Mouse (Mus musculus) forebrain, postnatal 0 days (tissue): Measurements from ENCODE around the gene Kcnk2. TPM values are rescaled to one million over a fixed set of nuclear protein-coding genes. Genes with fewer than 3 reads are reported as not detected.
A peak's percentile ranks its signal among the peaks of the same experiment; 100 is the strongest.

Source experiments
- ATAC-seq: fragments of 200-750 bp; cut with Nextera tagmentation; 2 replicates; pipeline ENCODE4 v1.8.0; 2017; ENCODE audit warnings: mild to moderate bottlenecking, moderate library complexity
- DNase-seq: peaks from one replicate; pipeline ENCODE4 v3.0.0-alpha.2; 2015
- H3K27ac ChIP-seq: fragments of 300-500 bp; sonication (generic); 2 replicates; pipeline ENCODE4 v1.5.1; 2014; ENCODE audit warnings: low read depth, mild to moderate bottlenecking, antibody characterized with exemption, low read length, moderate library complexity, mixed read lengths
- H3K27me3 ChIP-seq: fragments of 300-500 bp; sonication (generic); 2 replicates; pipeline ENCODE4 v1.6.1; 2014; ENCODE audit warnings: mild to moderate bottlenecking, low read length, mixed read lengths; ENCODE audit not compliant: insufficient read depth
- H3K36me3 ChIP-seq: fragments of 300-500 bp; sonication (generic); 2 replicates; pipeline ENCODE4 v1.6.1; 2014; ENCODE audit warnings: mild to moderate bottlenecking, moderate library complexity; ENCODE audit not compliant: insufficient read depth
- H3K4me1 ChIP-seq: fragments of 300-500 bp; sonication (generic); 2 replicates; pipeline ENCODE4 v1.6.1; 2014; ENCODE audit warnings: antibody characterized with exemption; ENCODE audit not compliant: insufficient read depth
- H3K4me2 ChIP-seq: fragments of 300-500 bp; sonication (generic); 2 replicates; pipeline ENCODE4 v1.6.1; 2014; ENCODE audit warnings: low read depth, mild to moderate bottlenecking, moderate library complexity
- H3K4me3 ChIP-seq: fragments of 300-500 bp; sonication (generic); 2 replicates; pipeline ENCODE4 v1.5.1; 2014; ENCODE audit warnings: low read depth, low read length, mixed read lengths
- H3K9ac ChIP-seq: fragments of 300-500 bp; sonication (generic); 2 replicates; pipeline ENCODE4 v1.6.1; 2014; ENCODE audit warnings: mild to moderate bottlenecking
- H3K9me3 ChIP-seq: fragments of 300-500 bp; sonication (generic); 2 replicates; pipeline ENCODE4 v1.6.1; 2016; ENCODE audit warnings: low read length
- CTCF ChIP-seq: sonication (generic); IDR thresholded peaks from 2 replicates; pipeline ENCODE4 v1.5.1; 2016; ENCODE audit warnings: antibody characterized with exemption, control low read depth, low read depth
- WGBS: fragments of 180-500 bp; shearing (Covaris S2); extraction: QIAGEN DNeasy Blood & Tissue Kit; methylation state at CpG from one replicate; pipeline ENCODE4 v1.1.7; 2014; 5-methylcytosine and 5-hydroxymethylcytosine counted together
- polyA plus RNA-seq: library from polyadenylated mRNA; unstranded; fragments of >200 nt; fragmentation: Nextera tagmentation; extraction: Ambion mirVana; gene quantifications from 2 replicates; pipeline ENCODE4 v1.2.1, GENCODE M21; 2015
- total RNA-seq: library from RNA; depleted of rRNA; stranded (reverse); fragments of >200 nt; gene quantifications from 2 replicates; pipeline ENCODE4 v1.2.3, GENCODE M21; 2014

The Kcnk2 gene
- total and polyA plus RNA-seq, 2 experiments from 2014 or later: 20.9 to 22.0 TPM

GRCm38 (mm10) chr1:189426252-189426651, 24.2 kb upstream of the Kcnk2 start:
- Histone ChIP-seq H3K27ac (no peak overlapping the region), H3K4me1 (no peaks in the 10 kb centered on the region), H3K27me3 (no peaks in the 10 kb centered on the region), H3K9me3 (no peaks in the 10 kb centered on the region), H3K36me3 (no peaks in the 10 kb centered on the region), H3K9ac (no peak overlapping the region), H3K4me3 (no peak overlapping the region), H3K4me2 (no peak overlapping the region)
- peak; percentile 74 for DNase-seq
- 56% methylated on average over 11 of the region's 11 CpGs for WGBS
- no peak for TF ChIP-seq CTCF
- peak; percentile 51 for ATAC-seq

DNA sequence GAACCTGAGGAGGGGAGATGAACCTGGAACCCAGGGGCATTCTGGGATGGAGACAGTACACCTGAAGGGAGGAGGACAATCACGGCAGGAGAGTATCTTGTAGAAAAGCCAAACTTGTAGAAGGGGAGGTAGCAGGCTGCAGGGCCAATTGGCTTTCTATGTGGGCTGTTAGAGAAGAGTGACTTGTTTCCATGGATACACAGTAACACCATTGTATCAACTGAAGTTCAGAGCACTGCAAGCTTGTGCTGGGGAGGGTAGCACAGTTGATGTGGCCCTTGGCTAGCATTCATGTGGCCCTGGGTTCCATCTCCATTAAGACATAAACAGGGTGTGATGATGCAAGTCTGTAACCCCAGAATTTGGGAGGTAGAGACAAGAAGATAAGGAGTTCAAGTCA, 17.8 kb upstream of the Kcnk2 start:
- Histone ChIP-seq H3K9me3 (no peaks in the 10 kb centered on the region), H3K9ac (no peak overlapping the region), H3K27ac (no peak overlapping the region), H3K36me3 (no peaks in the 10 kb centered on the region), H3K4me1 (no peaks in the 10 kb centered on the region), H3K27me3 (no peaks in the 10 kb centered on the region), H3K4me3 (no peak overlapping the region), H3K4me2 (no peak overlapping the region)
- 33% methylated on average over 1 of the region's 1 CpGs for WGBS
- DNase-seq: no peak
- ATAC-seq: peak; percentile 54; the same call in 1 of the 2 replicates
- no peak for TF ChIP-seq CTCF

- ATAC-seq: no peak
- H3K27ac ChIP-seq: no peak overlapping the region
- WGBS: 91% methylated on average over 6 of the region's 6 CpGs
Observed at GRCm38 (mm10) chr1:189409906-189410305, 7.8 kb upstream of the Kcnk2 start.

GRCm38 (mm10) chr1:189405221-189405620, 3.1 kb upstream of the Kcnk2 start:
- Histone ChIP-seq H3K27me3 (no peaks in the 10 kb centered on the region), H3K27ac (no peak overlapping the region), H3K9ac (no peak overlapping the region), H3K36me3 (no peaks in the 10 kb centered on the region), H3K9me3 (no peaks in the 10 kb centered on the region), H3K4me2 (no peak overlapping the region), H3K4me3 (no peak overlapping the region), H3K4me1 (no peaks in the 10 kb centered on the region)
- WGBS: 65% methylated on average over 10 of the region's 10 CpGs
- no peak for TF ChIP-seq CTCF
- ATAC-seq: no peak
- no peak for DNase-seq

More at GRCm38 (mm10) chr1:189409906-189410305, 7.8 kb upstream of the Kcnk2 start:
- Histone ChIP-seq H3K36me3 (no peaks in the 10 kb centered on the region), H3K9me3 (no peaks in the 10 kb centered on the region), H3K27me3 (no peaks in the 10 kb centered on the region), H3K9ac (no peak overlapping the region), H3K4me1 (no peaks in the 10 kb centered on the region), H3K4me2 (no peak overlapping the region), H3K4me3 (no peak overlapping the region)
- no peak for DNase-seq
- TF ChIP-seq CTCF: no peak

GRCm38 (mm10) chr1:189403546-189403945, 1.5 kb upstream of the Kcnk2 start:
- no peaks in the 10 kb centered on the region for H3K27me3 ChIP-seq
- H3K27ac ChIP-seq: no peak overlapping the region
- 89% methylated on average over 6 of the region's 6 CpGs for WGBS

GRCm38 (mm10) chr1:189403139-189403538, 1.1 kb upstream of the Kcnk2 start:
- Histone ChIP-seq H3K27me3 (no peaks in the 10 kb centered on the region), H3K27ac (no peak overlapping the region), H3K4me3 (no peak overlapping the region), H3K4me2 (no peak overlapping the region), H3K9me3 (no peaks in the 10 kb centered on the region), H3K9ac (no peak overlapping the region), H3K4me1 (no peaks in the 10 kb centered on the region), H3K36me3 (no peaks in the 10 kb centered on the region)
- no peak for DNase-seq
- no peak for TF ChIP-seq CTCF
- ATAC-seq: no peak
- WGBS: 85% methylated on average over 4 of the region's 4 CpGs

More at GRCm38 (mm10) chr1:189403546-189403945, 1.5 kb upstream of the Kcnk2 start:
- DNase-seq (no peak), ATAC-seq (no peak)
- TF ChIP-seq CTCF: no peak
- Histone ChIP-seq H3K9ac (no peak overlapping the region), H3K36me3 (no peaks in the 10 kb centered on the region), H3K4me1 (no peaks in the 10 kb centered on the region), H3K4me2 (no peak overlapping the region), H3K9me3 (no peaks in the 10 kb centered on the region), H3K4me3 (no peak overlapping the region)

DNA sequence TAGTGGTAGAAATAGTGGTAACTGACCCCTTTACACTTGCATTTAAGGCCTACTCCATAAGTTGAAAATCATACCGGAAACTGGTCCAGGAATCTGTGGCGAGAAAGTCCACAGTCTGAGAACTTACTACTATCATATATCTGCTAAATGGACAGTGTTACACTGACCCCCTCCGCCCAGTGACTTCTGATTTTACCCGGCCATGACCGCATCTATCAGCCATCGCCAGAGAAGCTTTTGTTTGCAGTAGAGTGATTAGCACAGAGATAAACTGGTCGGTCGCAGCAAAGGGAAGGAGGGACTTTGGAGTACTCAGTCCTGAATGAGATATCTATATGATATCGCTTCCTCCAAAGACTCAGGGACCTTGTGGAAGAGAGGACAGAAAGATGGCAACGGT, 15.2 kb downstream of the Kcnk2 start:
- no peaks in the 10 kb centered on the region for H3K9me3 ChIP-seq
- WGBS: 92% methylated on average over 10 of the region's 10 CpGs
- H3K27me3 ChIP-seq: no peaks in the 10 kb centered on the region
- H3K4me1 ChIP-seq: no peaks in the 10 kb centered on the region
- H3K27ac ChIP-seq: no peak overlapping the region
- H3K36me3 ChIP-seq: no peaks in the 10 kb centered on the region
- H3K4me3 ChIP-seq: no peak overlapping the region
- no peak overlapping the region for H3K4me2 ChIP-seq
- no peak overlapping the region for H3K9ac ChIP-seq
- DNase-seq (no peak), ATAC-seq (no peak)
- no peak for TF ChIP-seq CTCF

DNA sequence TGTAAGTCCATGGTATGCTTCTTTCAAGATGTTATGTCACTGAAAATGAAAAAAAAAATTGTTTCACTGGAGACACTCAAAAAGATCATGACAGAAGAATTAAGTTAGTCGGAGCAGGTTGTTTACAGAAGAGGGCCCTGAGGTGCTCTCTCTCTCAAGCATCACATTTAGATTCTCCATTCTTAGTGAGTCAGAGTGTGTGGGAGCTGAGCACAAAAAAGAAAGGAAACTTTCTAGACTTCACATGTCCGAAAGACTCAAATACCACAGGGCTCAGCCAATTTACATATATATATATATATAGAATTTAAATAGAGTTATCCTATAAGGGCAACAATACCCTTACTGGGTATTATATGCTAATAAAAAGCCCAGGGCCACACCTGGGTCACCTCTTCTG, 15.9 kb downstream of the Kcnk2 start:
- Histone ChIP-seq H3K9me3 (no peaks in the 10 kb centered on the region), H3K4me3 (no peak overlapping the region), H3K4me2 (no peak overlapping the region), H3K36me3 (no peaks in the 10 kb centered on the region), H3K27me3 (no peaks in the 10 kb centered on the region), H3K4me1 (no peaks in the 10 kb centered on the region), H3K9ac (no peak overlapping the region), H3K27ac (no peak overlapping the region)
- TF ChIP-seq CTCF: no peak
- 95% methylated on average over 2 of the region's 2 CpGs for WGBS
- ATAC-seq (no peak), DNase-seq (no peak)
